Mouse (Mus musculus) kidney, adult 2 months (tissue): Measurements from ENCODE around the gene P4ha1. TPM values are rescaled to one million over a fixed set of nuclear protein-coding genes. Genes with fewer than 3 reads are reported as not detected.

Experiments used
- DNase-seq: peaks from one replicate; pipeline ENCODE4 v3.0.0; 2021
- H3K27ac ChIP-seq: fragments of 200-500 bp; 2 replicates; pipeline ENCODE4 v1.5.1; 2012; ENCODE audit warnings: low read depth, low read length, control low read depth, inconsistent platforms; ENCODE audit not compliant: insufficient read depth
- H3K27me3 ChIP-seq: fragments of 200-500 bp; replicated peaks from 2 replicates; pipeline ENCODE4 v1.6.1; 2012; ENCODE audit warnings: mild to moderate bottlenecking, moderate library complexity, low read length, inconsistent platforms; ENCODE audit not compliant: control insufficient read depth, insufficient read depth
- H3K36me3 ChIP-seq: fragments of 200-500 bp; 2 replicates; pipeline ENCODE4 v1.6.1; 2012; ENCODE audit warnings: mild to moderate bottlenecking, moderate library complexity, low read length, inconsistent platforms; ENCODE audit not compliant: control insufficient read depth, insufficient read depth
- H3K4me1 ChIP-seq: fragments of 200-500 bp; 2 replicates; pipeline ENCODE4 v1.6.1; 2011; ENCODE audit warnings: low read length; ENCODE audit not compliant: control insufficient read depth, insufficient read depth
- H3K4me3 ChIP-seq: fragments of 200-500 bp; 2 replicates; pipeline ENCODE4 v1.5.1; 2011; ENCODE audit warnings: mild to moderate bottlenecking, low read depth, low read length, control low read depth; ENCODE audit not compliant: insufficient read depth
- CTCF ChIP-seq: fragments of 200-500 bp; conservative IDR thresholded peaks from 2 replicates; pipeline ENCODE4 v1.5.1; 2011; ENCODE audit warnings: low read depth, mild to moderate bottlenecking, control low read depth, low read length, moderate library complexity, mixed read lengths; ENCODE audit not compliant: insufficient read depth, insufficient read length
- POLR2A ChIP-seq: fragments of 200-500 bp; IDR thresholded peaks from one replicate; pipeline ENCODE4 v1.6.1; 2011; ENCODE audit warnings: low read depth, low read length, control low read depth
- WGBS: fragments of 180-500 bp; shearing (Covaris S2); methylation state at CpG from one replicate; pipeline ENCODE4 v1.1.7; 2018; 5-methylcytosine and 5-hydroxymethylcytosine counted together
- polyA plus RNA-seq: library from polyadenylated mRNA; depleted of rRNA; stranded (reverse); fragments of >200 nt; gene quantifications from 2 replicates; pipeline ENCODE4 v1.2.3, GENCODE M21; 2012

P4ha1 gene
- polyA plus RNA-seq, 1 experiment: 22.7 TPM

- Histone ChIP-seq H3K4me3 (peak overlapping the region; percentile 78), H3K27ac (peak overlapping the region; percentile 64), H3K4me1 (peaks cover 16% of the 10 kb centered on the region; the same call in 1 of the 2 replicates), H3K27me3 (no peaks in the 10 kb centered on the region), H3K36me3 (no peaks in the 10 kb centered on the region)
- WGBS: 1% methylated on average over 48 of the region's 49 CpGs
- DNase-seq: peak; percentile 85
- TF ChIP-seq POLR2A (no peak), CTCF (no peak)
Measured at GRCm38 (mm10) chr10:59323488-59324161, 529 bp downstream of the P4ha1 start.

DNA sequence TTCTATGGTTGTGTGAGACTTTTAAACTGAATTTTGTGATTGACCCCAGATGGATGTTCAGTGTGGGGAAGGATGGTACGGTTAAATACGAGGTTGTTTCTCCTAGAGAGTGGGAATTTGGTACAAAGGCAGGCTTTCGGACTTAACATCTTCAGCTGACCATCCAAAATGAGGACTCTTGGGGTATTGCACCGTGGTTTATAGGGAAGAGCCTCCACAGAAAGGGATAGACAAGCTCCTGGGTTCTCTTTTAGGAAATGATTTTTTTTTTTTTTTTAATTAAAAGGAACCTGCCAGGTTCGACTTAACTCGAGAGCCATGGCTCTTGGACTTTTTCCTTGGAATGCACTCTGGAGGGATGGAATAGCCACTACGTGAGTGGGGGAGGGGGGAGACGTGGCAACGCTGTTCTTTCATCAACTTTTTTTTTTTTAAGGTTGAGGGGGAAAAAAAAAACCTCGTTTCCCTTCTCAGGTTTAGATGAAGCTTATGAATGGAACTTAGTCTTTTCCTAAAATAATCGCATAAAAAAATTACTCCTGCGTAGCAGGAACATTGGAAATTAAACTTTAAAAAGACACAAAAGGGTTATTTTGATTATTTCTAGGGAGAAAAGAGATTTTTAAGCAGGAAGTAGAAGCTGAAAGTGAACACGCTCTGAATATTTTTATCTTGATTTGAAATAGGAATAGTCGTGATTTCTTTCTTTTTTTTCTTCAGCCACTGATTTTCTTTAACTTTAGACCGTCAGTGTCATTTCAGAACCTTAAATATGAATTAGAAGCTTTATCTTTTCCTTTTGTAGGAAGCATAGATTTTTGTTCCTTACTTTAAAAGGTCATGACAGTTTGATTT lies 1.4 kb downstream of the P4ha1 start:
- H3K36me3 ChIP-seq: no peaks in the 10 kb centered on the region
- H3K4me3 ChIP-seq: peak overlapping the region; percentile 78
- H3K27me3 ChIP-seq: no peaks in the 10 kb centered on the region
- WGBS: 16% methylated on average over 15 of the region's 15 CpGs
- H3K27ac ChIP-seq: peak overlapping the region; percentile 64
- TF ChIP-seq CTCF (no peak), POLR2A (no peak)
- H3K4me1 ChIP-seq: peaks cover 16% of the 10 kb centered on the region; the same call in 1 of the 2 replicates
- peak; percentile 57 for DNase-seq

- H3K27me3 ChIP-seq: no peaks in the 10 kb centered on the region
- no peak overlapping the region for H3K4me3 ChIP-seq
- DNase-seq: no peak
- H3K27ac ChIP-seq: no peak overlapping the region
- H3K36me3 ChIP-seq: no peaks in the 10 kb centered on the region
- TF ChIP-seq POLR2A (no peak), CTCF (no peak)
- peaks cover 23% of the 10 kb centered on the region for H3K4me1 ChIP-seq
- WGBS: 64% methylated on average over 8 of the region's 8 CpGs
Measured at GRCm38 (mm10) chr10:59326612-59327315, 3.7 kb downstream of the P4ha1 start.

DNA sequence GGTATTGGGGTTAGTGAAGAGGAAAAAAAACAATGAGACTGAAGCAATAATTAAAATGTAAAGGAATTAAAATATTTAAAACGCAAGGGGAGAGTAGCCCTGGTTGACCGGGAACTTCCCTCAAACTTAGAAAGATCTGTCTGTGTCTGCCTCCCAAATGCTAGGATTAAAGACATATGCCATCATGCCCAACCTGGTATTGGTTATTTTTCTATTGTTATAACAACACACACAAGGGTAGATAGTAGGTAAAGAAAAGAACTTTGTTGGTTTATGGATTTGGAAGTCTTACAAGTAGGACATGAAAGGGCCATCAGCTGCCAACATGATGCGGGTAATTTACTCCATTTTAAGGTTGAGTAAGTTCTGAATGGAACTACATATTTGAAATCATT lies 4.2 kb downstream of the P4ha1 start:
- H3K27ac ChIP-seq: no peak overlapping the region
- no peaks in the 10 kb centered on the region for H3K36me3 ChIP-seq
- 77% methylated on average over 3 of the region's 3 CpGs for WGBS
- no peak for DNase-seq
- peaks cover 21% of the 10 kb centered on the region for H3K4me1 ChIP-seq
- H3K27me3 ChIP-seq: no peaks in the 10 kb centered on the region
- no peak overlapping the region for H3K4me3 ChIP-seq
- TF ChIP-seq CTCF: no peak
- no peak for TF ChIP-seq POLR2A

- DNase-seq: peak; percentile 43
- H3K4me3 ChIP-seq: no peak overlapping the region
- whole genome bisulfite sequencing: 42% methylated on average over 6 of the region's 6 CpGs
- TF ChIP-seq CTCF (no peak), POLR2A (no peak)
- H3K27ac ChIP-seq: peak overlapping the region; percentile 32; the same call in 1 of the 2 replicates
- H3K4me1 ChIP-seq: peaks cover 21% of the 10 kb centered on the region
- no peaks in the 10 kb centered on the region for H3K36me3 ChIP-seq
- no peaks in the 10 kb centered on the region for H3K27me3 ChIP-seq
Measured at GRCm38 (mm10) chr10:59331546-59332256, 8.6 kb downstream of the P4ha1 start.

DNA sequence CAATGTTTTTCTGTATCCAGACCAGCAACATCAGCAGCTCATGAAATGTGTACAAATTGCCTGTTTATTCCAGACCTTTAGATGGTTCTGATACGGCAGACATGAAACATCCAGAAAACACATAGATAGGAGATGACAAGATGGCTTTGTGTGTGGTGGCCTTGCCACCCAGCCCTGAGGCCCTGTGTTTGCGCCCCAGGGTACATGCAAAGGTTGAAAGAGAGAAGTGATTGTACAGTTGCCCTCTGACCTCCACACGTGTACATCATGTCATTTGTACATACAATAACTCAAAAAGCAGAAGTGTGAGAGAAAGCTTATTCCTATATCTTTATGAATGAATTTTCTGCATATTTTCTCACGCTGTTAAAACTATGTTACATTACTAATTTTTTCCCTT lies 10.3 kb downstream of the P4ha1 start:
- 85% methylated on average over 4 of the region's 4 CpGs for WGBS
- Histone ChIP-seq H3K36me3 (no peaks in the 10 kb centered on the region), H3K27me3 (no peaks in the 10 kb centered on the region)

More for the DNA sequence above, 10.3 kb downstream of the P4ha1 start:
- no peak overlapping the region for H3K27ac ChIP-seq
- DNase-seq: no peak
- TF ChIP-seq CTCF (no peak), POLR2A (no peak)
- peaks cover 16% of the 10 kb centered on the region for H3K4me1 ChIP-seq
- H3K4me3 ChIP-seq: no peak overlapping the region
